Mouse (Mus musculus) monocyte, adult 5-6 weeks (primary cell): ENCODE results near the gene Smad3. TPM values are rescaled to one million over a fixed set of nuclear protein-coding genes. Genes with fewer than 3 reads are reported as not detected.

Experiments
- ATAC-seq: fragments of 153-309, 156-312 bp; replicated peaks from 2 replicates; pipeline ENCODE4 v1.8.0; 2017; ENCODE audit warnings: mild to moderate bottlenecking; ENCODE audit not compliant: low TSS enrichment, insufficient number of reproducible peaks, severe bottlenecking, poor library complexity, low FRiP score
- total RNA-seq: library from RNA; stranded (forward); fragments of 200-1000, 200-491, 200-594 nt; gene quantifications from 3 replicates; pipeline ENCODE4 v1.2.3, GENCODE M21; 2017

Gene Smad3
- total RNA-seq, 1 experiment from 2014 or later = 52.0 TPM

DNA sequence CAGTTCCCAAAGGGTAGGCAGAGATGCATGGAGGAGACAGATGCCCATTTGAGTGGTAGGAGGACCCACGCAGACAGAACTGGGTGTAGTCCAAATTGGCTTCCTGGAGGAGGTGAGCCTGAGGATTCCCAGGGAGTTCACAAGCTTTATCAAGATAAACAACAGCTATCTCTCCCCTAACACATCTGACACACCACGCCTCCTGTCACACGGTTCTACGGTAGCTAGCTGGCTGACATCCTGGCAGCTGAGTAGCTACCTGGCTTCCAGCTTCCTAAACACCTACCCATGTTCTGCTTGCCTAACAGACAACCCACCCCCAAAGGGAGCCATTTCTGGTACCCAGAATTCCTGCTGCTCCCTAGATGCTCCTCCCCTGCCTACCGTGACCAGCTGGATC is 47.9 kb downstream of the Smad3 start:
- ATAC-seq = no peak

DNA sequence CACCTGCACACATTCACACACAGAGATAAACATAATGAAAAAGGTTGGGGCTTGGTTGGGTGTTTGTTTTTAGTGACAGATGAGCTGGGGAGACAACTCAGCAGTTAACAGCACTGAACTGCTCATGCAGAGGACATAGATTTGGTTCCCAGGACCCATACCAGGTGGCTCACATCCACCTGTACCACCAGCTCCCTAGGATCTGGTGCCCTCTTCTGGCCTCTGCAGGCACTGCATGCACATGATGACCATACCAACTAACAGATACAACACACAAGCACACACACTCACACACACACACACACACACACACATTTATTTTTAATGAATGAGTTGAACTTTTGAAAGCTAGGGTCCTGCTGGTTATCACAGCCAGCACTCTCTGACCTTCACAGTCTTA is 48.5 kb downstream of the Smad3 start:
- ATAC-seq = no peak

- ATAC-seq = no peak
These were observed 49.8 kb downstream of the Smad3 start for GRCm38 (mm10) chr9:63707816-63708588.

DNA sequence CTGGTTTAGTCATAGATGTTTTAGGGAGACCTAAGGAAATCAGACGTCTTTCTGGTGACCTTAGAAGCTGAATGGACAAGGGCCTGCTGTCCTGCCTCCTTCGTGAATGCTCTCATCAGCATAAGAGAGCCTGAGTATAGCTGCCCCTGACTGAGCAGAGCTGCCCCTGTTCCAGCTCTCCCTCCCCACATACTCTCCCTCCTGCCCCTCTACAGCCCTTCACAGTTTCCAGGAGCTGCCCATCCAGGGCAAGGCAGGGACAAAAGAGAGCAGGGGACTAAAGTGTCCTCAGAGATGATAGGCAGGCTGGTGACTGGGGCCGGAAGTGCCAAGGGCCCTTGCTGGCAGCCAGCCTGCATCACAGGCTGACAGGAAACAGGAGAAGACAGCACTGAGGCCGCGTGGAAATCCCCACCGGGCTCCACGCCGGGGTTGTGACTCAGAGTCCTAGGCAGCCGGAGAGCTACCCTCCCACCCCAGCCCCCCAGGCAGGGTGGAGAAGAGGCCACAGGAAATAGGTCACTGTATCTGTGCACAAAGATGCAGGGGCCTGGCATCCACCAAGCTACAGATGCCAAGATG is 51.6 kb downstream of the Smad3 start:
- peak; percentile 86 for ATAC-seq

GRCm38 (mm10) chr9:63704979-63705751 is 52.6 kb downstream of the Smad3 start:
- ATAC-seq = no peak

GRCm38 (mm10) chr9:63704131-63704530 is 53.7 kb downstream of the Smad3 start:
- no peak for ATAC-seq

GRCm38 (mm10) chr9:63703236-63703785 is 54.5 kb downstream of the Smad3 start:
- ATAC-seq = no peak

- no peak for ATAC-seq
These were observed 55.2 kb downstream of the Smad3 start for GRCm38 (mm10) chr9:63702502-63703013.

DNA sequence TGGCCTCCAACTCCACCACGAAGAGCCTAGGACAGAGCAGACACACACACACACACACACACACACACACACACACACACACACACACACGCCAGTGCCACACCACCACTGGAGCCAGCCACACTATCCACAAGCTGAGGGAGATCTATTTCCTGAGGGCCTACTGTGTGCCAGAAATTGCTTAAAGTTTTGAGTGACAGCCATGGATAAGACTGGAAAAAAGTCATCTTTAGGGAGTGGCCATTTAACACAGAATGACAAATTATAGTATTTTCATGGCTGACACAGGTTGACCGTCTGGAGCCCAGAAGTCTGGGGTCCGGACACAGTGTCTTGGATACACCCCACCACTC is 55.9 kb downstream of the Smad3 start:
- ATAC-seq = no peak

- ATAC-seq = no peak
These were observed 56.4 kb downstream of the Smad3 start for GRCm38 (mm10) chr9:63701258-63701956.

GRCm38 (mm10) chr9:63699145-63699544 is 58.6 kb downstream of the Smad3 start:
- ATAC-seq = no peak

GRCm38 (mm10) chr9:63698320-63699045 is 59.3 kb downstream of the Smad3 start:
- ATAC-seq = no peak

DNA sequence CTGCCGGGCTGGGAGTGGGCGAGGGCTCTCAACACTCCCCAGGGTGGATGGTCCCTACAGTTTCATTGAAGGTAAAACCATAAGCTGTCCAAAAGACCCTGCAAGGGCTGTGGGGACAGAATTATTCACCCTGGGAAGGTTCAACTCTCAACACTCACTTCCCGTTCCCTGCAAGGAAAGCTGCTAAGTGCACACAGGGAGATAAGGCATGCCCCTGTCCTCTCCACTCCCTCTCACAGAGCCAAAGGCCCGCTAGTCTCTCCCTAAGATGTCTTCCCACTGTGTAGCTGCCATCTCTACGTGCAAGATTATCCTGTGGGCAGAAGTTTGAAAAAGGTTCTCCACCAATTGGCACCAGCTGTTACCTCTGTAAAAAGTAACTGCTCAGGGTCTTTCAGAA is 60.2 kb downstream of the Smad3 start:
- no peak for ATAC-seq

- no peak for ATAC-seq
These were observed 61.2 kb downstream of the Smad3 start for GRCm38 (mm10) chr9:63696463-63697105.

- no peak for ATAC-seq
These were observed 65.8 kb downstream of the Smad3 start for GRCm38 (mm10) chr9:63691960-63692359.

DNA sequence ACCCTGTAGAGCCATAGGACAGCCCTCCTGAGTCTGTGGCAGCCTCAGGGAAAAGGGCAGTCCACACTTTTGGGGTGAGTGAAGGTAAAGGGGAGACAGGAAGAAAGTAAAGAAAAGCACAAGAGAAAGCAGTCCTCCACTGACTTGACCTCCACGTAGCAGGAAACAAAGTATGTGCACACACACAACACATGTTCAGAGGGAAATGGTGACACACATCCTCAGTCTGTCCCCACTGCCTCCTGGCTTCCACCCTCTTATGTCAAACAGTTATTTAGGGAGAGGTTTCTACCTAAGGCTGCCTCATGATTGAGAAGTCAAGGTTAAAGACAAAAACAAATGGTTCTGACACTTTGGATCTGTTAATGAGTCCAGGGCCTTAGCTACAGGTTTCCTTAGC is 67.3 kb downstream of the Smad3 start:
- ATAC-seq = no peak

DNA sequence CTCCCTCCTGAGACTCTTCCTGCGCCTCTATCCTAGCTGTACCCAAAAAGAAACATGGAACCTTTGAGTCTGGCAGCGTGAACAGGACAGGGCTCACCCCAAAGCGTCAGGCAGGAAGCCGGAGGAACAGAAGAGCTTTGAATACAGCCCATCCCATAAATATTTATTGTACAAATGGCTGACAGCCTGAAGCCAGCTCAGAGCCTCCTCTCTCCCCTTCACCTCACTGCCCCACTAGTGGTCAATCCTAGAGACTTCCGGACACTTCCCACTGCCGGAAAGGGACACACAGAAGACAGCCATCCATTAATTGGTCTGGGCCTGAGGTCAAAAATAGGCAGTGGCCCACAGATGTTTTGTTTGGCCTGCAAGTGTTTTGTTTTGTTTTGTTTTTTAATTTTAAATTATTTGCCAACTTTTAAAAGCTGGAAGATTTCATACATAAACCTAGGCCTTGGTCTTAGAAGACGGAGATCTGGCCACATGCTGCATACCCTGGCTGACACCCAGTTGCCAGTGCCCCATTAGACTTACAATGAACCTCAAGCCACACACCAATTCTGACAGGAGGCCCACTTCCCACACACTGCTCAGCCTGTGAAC is 70.3 kb downstream of the Smad3 start:
- no peak for ATAC-seq
